Mouse (Mus musculus): ENCODE measurements around the gene Myo3b. TPM values are rescaled to one million over a fixed set of nuclear protein-coding genes. Genes with fewer than 3 reads are reported as not detected.

Gene Myo3b
- total RNA-seq, 2 experiments from 2014 or later = 1.2 to 1.3 TPM

GRCm38 (mm10) chr2:70345126-70345525 is 306.2 kb downstream of the Myo3b start:
- no peak for DNase-seq (ENCODE audit: low spot score in 2 of 2)

DNA sequence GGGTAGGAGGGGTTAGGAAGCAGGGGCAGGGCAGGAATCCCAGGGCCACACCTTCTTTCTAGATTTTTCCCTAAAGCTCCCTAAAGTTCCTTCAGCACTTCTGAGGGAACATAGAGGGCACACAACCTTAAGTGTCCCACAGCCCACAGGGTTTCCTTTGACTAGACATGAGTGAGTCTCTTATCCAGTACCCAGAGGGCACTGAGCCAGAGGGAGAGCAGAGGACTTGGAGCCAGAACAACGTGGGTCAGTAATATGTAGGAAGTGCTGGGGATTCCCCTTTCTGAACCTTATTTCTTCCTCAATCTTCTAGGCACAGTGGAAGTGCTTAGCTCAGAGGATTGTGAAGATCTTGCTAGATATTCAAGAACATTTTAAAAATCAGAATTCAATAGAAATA is 308.6 kb downstream of the Myo3b start:
- DNase-seq (ENCODE audit: low spot score in 2 of 2) = no peak

DNA sequence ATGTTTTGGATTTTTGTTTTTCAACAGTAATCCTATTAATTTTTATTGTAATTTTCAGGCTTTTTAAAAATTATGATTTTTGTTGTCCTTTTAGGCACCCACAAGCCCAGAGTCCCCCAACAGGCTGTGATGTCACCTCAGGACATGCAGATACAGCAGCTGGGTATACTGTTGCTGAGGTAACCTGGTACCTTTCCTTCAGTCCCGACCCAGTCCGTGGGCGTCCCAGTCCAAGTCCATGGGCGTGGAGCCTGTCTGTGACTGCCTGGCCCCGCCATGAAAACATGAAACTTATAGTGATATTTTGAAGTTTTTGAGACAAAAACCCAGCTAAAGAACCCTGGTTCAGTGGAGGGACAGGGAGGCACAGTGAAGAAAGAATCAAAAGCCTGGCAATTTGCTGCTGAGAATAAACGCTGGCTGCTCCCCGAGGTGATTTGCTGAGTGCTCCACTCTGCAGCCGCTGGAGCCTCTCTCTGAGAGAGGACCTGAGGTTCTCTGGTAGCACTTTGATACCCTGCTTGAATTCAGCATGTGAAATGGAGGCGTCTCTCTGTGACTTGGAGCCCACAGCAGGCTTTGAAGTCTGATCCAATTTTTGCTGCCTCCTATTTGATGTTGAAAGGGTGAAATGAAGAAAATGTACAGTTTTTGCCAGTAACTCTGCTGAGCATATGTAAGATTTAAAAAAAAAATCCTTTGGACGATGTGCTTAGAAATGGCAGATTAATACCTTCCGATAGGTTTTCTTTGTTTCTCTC is 310.0 kb downstream of the Myo3b start:
- no peak for DNase-seq (ENCODE audit: low spot score in 2 of 2)

GRCm38 (mm10) chr2:70352435-70353165 is 313.7 kb downstream of the Myo3b start:
- no peak for DNase-seq (ENCODE audit: low spot score in 2 of 2)

DNA sequence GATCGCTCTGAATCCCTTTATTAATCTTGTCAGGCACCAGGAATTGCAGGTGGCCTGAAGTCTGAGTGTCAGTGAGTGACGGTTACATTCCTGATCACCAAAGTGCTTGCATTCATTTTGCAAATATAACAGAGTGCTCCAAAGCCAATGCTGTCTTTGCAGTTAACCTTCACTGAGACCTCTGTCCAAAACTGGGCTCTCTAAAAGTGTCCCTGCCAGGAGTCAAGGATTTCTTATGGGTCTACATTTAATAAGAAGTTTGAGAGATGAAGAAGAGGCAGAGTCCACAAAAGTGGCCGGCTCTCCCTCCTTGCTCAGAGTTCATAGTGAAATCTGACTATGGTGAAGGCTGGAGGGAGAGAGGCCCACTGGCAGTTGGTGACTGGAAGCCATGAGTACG is 315.1 kb downstream of the Myo3b start:
- no peak for DNase-seq (ENCODE audit: low spot score in 2 of 2)

- no peak for DNase-seq (ENCODE audit: low spot score in 2 of 2)
These were observed 316.1 kb downstream of the Myo3b start for GRCm38 (mm10) chr2:70355026-70355425.

DNA sequence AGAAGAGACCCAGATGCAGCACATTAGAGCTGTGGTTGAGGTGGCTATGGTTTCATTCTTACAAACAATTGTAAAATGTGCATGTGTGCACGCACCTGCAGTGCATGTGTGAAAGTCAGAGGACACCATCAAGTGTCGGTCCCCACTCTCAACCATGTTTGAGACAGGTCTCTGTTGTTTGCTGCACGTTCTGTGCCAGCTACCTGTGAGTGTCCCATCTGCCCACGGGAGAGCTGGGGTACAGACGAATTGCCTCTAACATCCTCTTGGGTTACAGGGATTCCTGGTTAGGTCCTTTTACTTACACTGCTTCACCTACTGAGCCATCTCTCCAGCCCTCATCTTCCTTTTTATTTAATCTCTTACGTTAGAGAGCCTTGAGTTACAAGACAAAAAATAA is 330.5 kb downstream of the Myo3b start:
- no peak for DNase-seq (ENCODE audit: low spot score in 2 of 2)

GRCm38 (mm10) chr2:70379341-70379740 is 340.4 kb downstream of the Myo3b start:
- DNase-seq (ENCODE audit: low spot score in 2 of 2) = no peak

DNA sequence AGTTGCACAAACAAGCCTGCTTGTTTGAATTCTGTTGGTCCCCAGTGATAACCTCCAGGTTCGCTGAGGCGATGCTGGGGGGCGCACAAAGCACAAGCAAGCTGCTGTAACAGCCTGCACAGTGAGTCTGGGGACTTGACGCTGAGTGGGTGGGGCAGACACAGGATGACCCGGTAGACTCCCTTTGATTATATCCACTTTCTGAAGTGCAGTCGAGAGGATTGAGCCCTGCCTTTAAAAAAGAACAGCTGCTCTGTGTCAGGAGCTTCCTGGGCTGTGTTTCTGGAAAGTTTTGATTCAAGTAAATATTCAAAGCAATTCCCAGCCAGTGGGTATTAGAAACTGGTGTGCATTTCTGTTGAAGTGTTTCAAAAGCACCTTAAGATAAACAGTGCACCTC is 341.0 kb downstream of the Myo3b start:
- DNase-seq (ENCODE audit: low spot score in 2 of 2) = no peak

DNA sequence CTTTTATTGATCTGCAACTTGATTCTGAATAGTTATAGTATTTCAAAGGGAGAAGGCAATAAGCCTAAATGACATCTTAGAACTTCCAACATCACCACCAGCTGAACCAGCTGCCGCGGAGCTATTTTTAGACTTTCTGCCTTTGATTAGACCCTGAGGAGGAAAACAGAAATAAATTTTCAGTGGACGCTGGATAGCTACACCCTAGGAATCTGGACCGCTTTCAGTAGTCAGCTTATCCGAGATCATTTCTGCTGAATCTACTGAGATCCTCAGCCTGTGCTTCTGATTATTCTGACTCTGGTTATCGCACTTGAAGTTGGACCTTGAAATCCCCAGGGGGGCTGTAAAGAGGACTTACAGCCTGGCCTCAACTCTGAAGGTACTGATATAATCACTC is 349.7 kb downstream of the Myo3b start:
- DNase-seq (ENCODE audit: low spot score in 2 of 2) = no peak

GRCm38 (mm10) chr2:70389162-70389561 is 350.2 kb downstream of the Myo3b start:
- DNase-seq (ENCODE audit: low spot score in 2 of 2) = no peak

DNA sequence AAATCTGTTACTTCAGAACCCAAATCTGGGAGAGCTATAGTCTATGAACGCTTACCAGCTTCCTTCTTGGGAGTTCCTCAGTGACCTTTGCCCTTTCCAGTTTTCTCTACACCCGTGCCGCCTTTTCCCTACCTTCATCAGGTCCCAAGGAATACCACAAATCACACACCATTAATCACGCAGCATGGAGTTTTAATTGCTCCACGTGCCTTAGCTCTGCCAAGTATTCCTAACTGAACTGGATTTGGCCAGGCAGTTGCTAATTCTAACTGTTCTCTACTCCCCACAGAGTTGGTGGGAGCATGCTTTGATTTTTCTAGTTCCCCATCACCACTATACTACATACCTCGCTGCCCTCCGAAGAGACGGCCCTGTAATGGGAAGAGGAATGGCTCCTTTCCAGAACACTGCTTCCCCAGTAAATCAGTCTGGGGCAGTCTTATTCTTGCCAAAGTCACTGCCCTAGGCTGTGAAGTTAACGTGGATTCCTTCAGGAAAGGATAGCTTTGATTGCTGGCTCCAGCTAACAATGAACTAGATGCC is 358.9 kb downstream of the Myo3b start:
- no peak for DNase-seq (ENCODE audit: low spot score in 2 of 2)

DNA sequence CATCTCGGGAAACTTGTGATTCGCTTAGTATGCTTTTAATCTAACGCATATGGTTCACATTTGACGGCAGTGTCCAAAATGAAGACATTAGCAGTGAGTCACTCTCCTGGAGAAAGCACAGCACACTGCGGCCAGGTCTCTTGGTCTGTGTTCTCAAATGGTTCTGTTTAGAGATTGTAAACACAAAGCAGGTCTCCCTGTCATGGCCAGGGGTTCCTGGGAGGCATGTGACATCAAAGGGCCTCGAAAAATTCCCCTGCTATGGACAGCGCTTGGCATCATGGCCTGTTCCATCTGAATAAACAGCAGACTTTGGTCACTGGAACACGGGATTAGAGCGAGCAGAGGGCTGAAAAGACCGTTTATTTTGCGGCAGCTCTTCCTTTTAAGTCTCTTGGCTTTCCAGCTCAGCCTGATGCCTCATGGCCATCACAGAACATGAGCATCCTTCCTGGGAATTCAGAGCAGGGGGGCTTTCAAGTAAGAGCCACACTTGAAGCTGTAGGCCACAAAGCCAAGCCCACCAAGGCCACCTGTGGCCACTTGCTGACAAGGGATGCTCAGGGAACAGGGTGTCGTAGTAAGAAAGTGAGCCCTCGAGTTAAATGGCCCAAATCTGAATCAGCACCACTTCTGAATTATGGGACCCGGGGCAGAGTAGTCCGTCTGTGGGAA is 360.7 kb downstream of the Myo3b start:
- no peak for DNase-seq (ENCODE audit: low spot score in 2 of 2)

DNA sequence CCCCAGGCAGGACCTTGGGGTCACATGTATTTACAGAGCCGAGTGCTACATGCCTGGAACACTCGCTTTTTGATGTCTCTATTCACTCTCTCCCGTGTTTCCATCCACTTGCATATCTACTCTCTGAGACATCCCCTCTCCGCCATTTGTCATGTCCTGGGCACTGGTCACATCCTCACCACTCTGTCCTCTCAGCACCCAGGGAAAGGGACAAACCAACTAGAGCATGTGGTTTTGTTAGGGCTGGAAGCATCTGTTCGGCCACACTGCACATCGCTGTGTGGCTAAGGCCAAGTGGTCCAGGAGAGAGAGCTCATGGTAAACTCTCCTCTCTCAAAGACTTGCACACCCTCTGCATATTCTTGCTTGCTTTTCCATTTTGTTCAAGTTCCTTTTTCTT is 361.4 kb downstream of the Myo3b start:
- DNase-seq (ENCODE audit: low spot score in 2 of 2) = no peak

- no peak for DNase-seq (ENCODE audit: low spot score in 2 of 2)
These were observed 365.4 kb downstream of the Myo3b start for GRCm38 (mm10) chr2:70404301-70404700.

GRCm38 (mm10) chr2:70406846-70407245 is 367.9 kb downstream of the Myo3b start:
- DNase-seq (ENCODE audit: low spot score in 2 of 2) = no peak

GRCm38 (mm10) chr2:70407729-70408128 is 368.8 kb downstream of the Myo3b start:
- DNase-seq (ENCODE audit: low spot score in 2 of 2) = no peak

GRCm38 (mm10) chr2:70410298-70410885 is 371.5 kb downstream of the Myo3b start:
- DNase-seq (ENCODE audit: low spot score in 2 of 2) = peak; percentile 14 to 38

DNA sequence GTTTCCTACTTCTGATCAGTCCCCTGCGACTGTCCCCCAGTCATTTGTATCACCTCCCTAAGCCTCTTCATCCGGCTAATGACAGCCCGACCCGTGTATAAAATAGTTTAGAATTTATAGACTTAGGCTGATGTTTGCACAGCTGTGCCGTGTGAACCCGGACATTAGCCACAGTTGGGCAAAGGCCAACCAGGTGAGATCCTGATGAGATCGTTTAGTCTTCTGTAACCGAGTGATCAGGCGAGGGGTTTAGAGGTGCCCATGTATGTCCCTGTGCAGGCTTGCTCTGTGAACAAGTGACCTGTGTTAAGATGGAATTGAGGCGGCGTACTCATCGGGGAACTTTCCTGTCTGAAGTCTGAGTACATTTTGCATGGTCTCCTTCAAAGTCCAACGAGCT is 373.4 kb downstream of the Myo3b start:
- DNase-seq (ENCODE audit: low spot score in 2 of 2) = no peak

DNA sequence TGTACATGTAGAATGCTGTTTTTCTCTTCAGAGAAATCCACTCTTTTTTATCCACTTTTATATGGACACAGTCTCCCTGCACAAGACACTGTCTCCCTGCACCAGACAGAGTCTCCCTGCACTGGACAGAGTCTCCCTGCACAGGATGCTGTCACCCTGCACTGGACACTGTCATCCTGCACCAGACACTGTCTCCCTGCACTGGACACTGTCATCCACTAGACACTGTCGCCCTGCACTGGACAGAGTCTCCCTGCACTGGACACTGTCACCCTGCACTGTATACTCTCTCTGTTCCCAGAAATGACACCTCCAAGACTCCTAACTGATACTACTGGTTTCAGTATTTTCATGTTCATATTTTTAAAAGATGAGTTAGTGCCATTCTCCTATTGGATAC is 375.5 kb downstream of the Myo3b start:
- no peak for DNase-seq (ENCODE audit: low spot score in 2 of 2)

- no peak for DNase-seq (ENCODE audit: low spot score in 2 of 2)
These were observed 376.6 kb downstream of the Myo3b start for GRCm38 (mm10) chr2:70415521-70415920.

- DNase-seq (ENCODE audit: low spot score in 2 of 2) = no peak
These were observed 380.4 kb downstream of the Myo3b start for GRCm38 (mm10) chr2:70419336-70419735.
